ENCODE assay signal across 8 mouse cellular contexts in the genomic region with DNA sequence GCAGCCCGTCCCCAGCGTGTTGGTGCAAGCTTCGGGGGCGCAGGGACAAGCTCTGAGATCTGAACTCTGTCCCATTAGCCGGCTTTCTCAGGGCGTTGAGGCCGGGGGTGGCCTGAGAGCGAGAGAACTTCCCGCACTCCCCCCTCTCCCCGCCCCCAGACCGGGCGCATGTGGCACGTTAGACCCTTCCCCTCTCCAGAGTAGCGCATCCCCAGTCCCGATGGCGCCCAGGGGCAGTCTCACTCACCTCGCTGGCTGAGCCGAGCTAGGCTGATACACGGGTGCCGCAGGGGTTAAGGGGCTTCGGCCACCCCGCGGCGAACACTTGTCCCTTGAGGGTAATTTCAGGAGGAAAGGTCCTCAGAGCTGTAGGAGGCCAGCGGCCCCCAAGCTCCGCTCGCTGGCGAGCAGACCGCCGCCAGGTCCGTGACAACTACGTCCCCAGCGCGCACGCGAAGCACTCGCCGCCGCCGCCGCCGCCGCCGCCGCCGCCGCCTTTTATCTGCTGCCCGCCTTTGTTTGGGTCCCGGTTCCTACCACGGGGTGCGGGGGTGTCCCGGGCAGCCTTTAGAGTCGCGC. TPM values are rescaled to one million over a fixed set of nuclear protein-coding genes. Genes with fewer than 3 reads are reported as not detected.
DNase-seq lines count a peak whose midpoint lies in the region; ATAC-seq lines count a peak whose summit lies in the region.

A gene (minus strand): TSS at position 490 of the 579 bp plus-strand sequence.

- peaks cover 24% of the 10 kb centered on the region for H3K27me3 ChIP-seq in forebrain, embryonic 11.5 days (ENCODE audit: control insufficient read depth, insufficient read depth, low read length)
- no peaks in the 10 kb centered on the region for H3K27me3 ChIP-seq in midbrain, embryonic 15.5 days (replicated peaks)

- peak; percentile 63 for ATAC-seq in forebrain, embryonic 11.5 days (replicated peaks; ENCODE audit: low FRiP score)
- peak; percentile 79 for ATAC-seq in midbrain, embryonic 15.5 days (replicated peaks)
- no peak for ATAC-seq in megakaryocyte-erythroid progenitor cell, adult 5-6 weeks (replicated peaks; ENCODE audit: low FRiP score, low TSS enrichment, poor library complexity, severe bottlenecking)

- DNase-seq in layer of hippocampus, adult 11-12 months (ENCODE audit: low spot score), result peak; percentile 31
- no peak for DNase-seq in layer of hippocampus, adult 9-10 months (ENCODE audit: low spot score)
- DNase-seq in forebrain, embryonic 11.5 days (ENCODE audit: low spot score), result no peak
- no peak for DNase-seq in layer of hippocampus, postnatal 14 days (ENCODE audit: low spot score in 2 of 2)
- no peak for DNase-seq in right cerebral cortex, postnatal 10 days (ENCODE audit: low spot score in 2 of 2)
- DNase-seq in spleen, adult 18-20 months, result no peak

- H3K4me1 ChIP-seq in forebrain, embryonic 11.5 days (replicated peaks; ENCODE audit: control insufficient read depth, insufficient read depth, low read length), result peaks cover 19% of the 10 kb centered on the region
- H3K4me1 ChIP-seq in midbrain, embryonic 15.5 days, result peaks cover 67% of the 10 kb centered on the region

- H3K4me2 ChIP-seq in forebrain, embryonic 11.5 days (ENCODE audit: low read depth, low read length, severe bottlenecking), result peak within 1 kb of the TSS; percentile 94
- peak within 1 kb of the TSS; percentile 93 for H3K4me2 ChIP-seq in midbrain, embryonic 15.5 days

- WGBS in forebrain, embryonic 11.5 days, result under 1% methylated on average over 50 of the region's 54 CpGs
- under 1% methylated on average over 35 of the region's 54 CpGs for WGBS in midbrain, embryonic 15.5 days

- peak within 1 kb of the TSS; percentile 51 for H3K4me3 ChIP-seq in forebrain, embryonic 11.5 days (ENCODE audit: low read depth, low read length)
- peak within 1 kb of the TSS; percentile 64 for H3K4me3 ChIP-seq in midbrain, embryonic 15.5 days

- no peak within 1 kb of the TSS for H3K27ac ChIP-seq in forebrain, embryonic 11.5 days (ENCODE audit: low read depth, low read length)
- H3K27ac ChIP-seq in midbrain, embryonic 15.5 days, result peak within 1 kb of the TSS; percentile 78

- no peaks in the 10 kb centered on the region for H3K36me3 ChIP-seq in forebrain, embryonic 11.5 days (ENCODE audit: control insufficient read depth, insufficient read depth, low read length)
- H3K36me3 ChIP-seq in midbrain, embryonic 15.5 days (replicated peaks), result no peaks in the 10 kb centered on the region

- H3K9ac ChIP-seq in forebrain, embryonic 11.5 days (ENCODE audit: low read length), result peak within 1 kb of the TSS; percentile 66
- H3K9ac ChIP-seq in midbrain, embryonic 15.5 days, result peak within 1 kb of the TSS; percentile 74

- H3K9me3 ChIP-seq in forebrain, embryonic 11.5 days (ENCODE audit: control insufficient read depth, low read length), result no peaks in the 10 kb centered on the region
- H3K9me3 ChIP-seq in midbrain, embryonic 15.5 days, result no peaks in the 10 kb centered on the region

RNA-seq across cellular contexts. Expression of the gene that starts here (rescaled TPM):
- 2.3 and 3.0 TPM in 2 replicates for polyA plus RNA-seq in forebrain, embryonic 11.5 days (2014; fragmentation: Nextera tagmentation; extraction: Ambion mirVana)
- total RNA-seq in layer of hippocampus, postnatal 14 days (2021), result 10 to 100 TPM; 29.4 to 32.3 TPM
- polyA plus RNA-seq in midbrain, embryonic 15.5 days (2015; fragmentation: Nextera tagmentation; extraction: Ambion mirVana), result 12.5 and 13.6 TPM in 2 replicates
- total RNA-seq in megakaryocyte-erythroid progenitor cell, adult 5-6 weeks (2014; fragmentation: Nextera tagmentation), result not detected in 2 replicates
- not detected in 2 replicates for total RNA-seq in megakaryocyte-erythroid progenitor cell, adult 5-6 weeks (2017)

Comparison
In these comparisons a context has a peak if more than half of its experiments do, and no peak if none do; other contexts are left out.
1. RNA of the gene that starts here (total RNA-seq): 29.4 to 32.3 TPM in layer of hippocampus, postnatal 14 days; not detected in megakaryocyte-erythroid progenitor cell, adult 5-6 weeks; every median in the first group is over 10 times any median in the second.